In genomic region chr9:22999181-22999580, GRCm38 (mm10) we compare ENCODE assay signal across 25 mouse cellular contexts.
DNase-seq lines count a peak whose midpoint lies in the region; ATAC-seq lines count a peak whose summit lies in the region.
"Had no signal": no experiment of that assay in that cellular context is flagged by ENCODE, and none has a peak within 500 bp of the region (broad histone marks: within the 10 kb centered on the region; RNA-seq: fewer than 3 reads in every experiment).

No protein-coding gene starts in this region.

- no peak overlapping the region for H3K9ac ChIP-seq in hindbrain, embryonic 13.5 days
- H3K9ac ChIP-seq: embryonic facial prominence, embryonic 15.5 days; forebrain, embryonic 12.5 days; forebrain, embryonic 15.5 days; hindbrain, embryonic 12.5 days; intestine, embryonic 15.5 days had no signal

- ATAC-seq in cerebellum, adult (ENCODE audit: insufficient number of reproducible peaks, low FRiP score, low TSS enrichment), result no peak
- ATAC-seq in hindbrain, embryonic 13.5 days (ENCODE audit: low FRiP score), result no peak
- ATAC-seq: activated CD4-positive, CD25-positive, alpha-beta regulatory T cell, adult 4 months; CD4-positive, CD25-positive, alpha-beta regulatory T cell, adult 4 months; hindbrain, embryonic 16.5 days; intestine, embryonic 15.5 days had no signal

- H3K4me2 ChIP-seq in hindbrain, embryonic 13.5 days, result no peak overlapping the region
- H3K4me2 ChIP-seq: embryonic facial prominence, embryonic 15.5 days; forebrain, embryonic 12.5 days; forebrain, embryonic 15.5 days; heart, embryonic 11.5 days; hindbrain, embryonic 12.5 days; intestine, embryonic 15.5 days had no signal

- no peak overlapping the region for H3K27ac ChIP-seq in heart, embryonic 10.5 days
- H3K27ac ChIP-seq in hindbrain, embryonic 13.5 days, result no peak overlapping the region
- H3K27ac ChIP-seq: embryonic facial prominence, embryonic 15.5 days; forebrain, embryonic 12.5 days; heart, adult 2 months; hindbrain, embryonic 12.5 days; intestine, embryonic 15.5 days had no signal

- H3K9me3 ChIP-seq in heart, embryonic 10.5 days, result no peaks in the 10 kb centered on the region
- H3K9me3 ChIP-seq in hindbrain, embryonic 13.5 days, result no peaks in the 10 kb centered on the region
- H3K9me3 ChIP-seq: embryonic facial prominence, embryonic 15.5 days; forebrain, embryonic 15.5 days; hindbrain, embryonic 12.5 days; intestine, embryonic 15.5 days had no signal

- no peaks in the 10 kb centered on the region for H3K27me3 ChIP-seq in heart, embryonic 10.5 days (ENCODE audit: insufficient read depth, poor library complexity, severe bottlenecking)
- H3K27me3 ChIP-seq in hindbrain, embryonic 13.5 days, result 0 out of 2 replicates have a peak, but pooled peaks cover 3% of the 10 kb centered on the region
- H3K27me3 ChIP-seq: forebrain, embryonic 15.5 days; hindbrain, embryonic 12.5 days; intestine, embryonic 15.5 days had no signal

- no peaks in the 10 kb centered on the region for H3K4me1 ChIP-seq in heart, embryonic 10.5 days
- peaks cover 7% of the 10 kb centered on the region for H3K4me1 ChIP-seq in hindbrain, embryonic 13.5 days (replicated peaks)
- H3K4me1 ChIP-seq: embryonic facial prominence, embryonic 15.5 days had no signal

- H3K4me3 ChIP-seq in heart, embryonic 10.5 days, result no peak overlapping the region
- no peak overlapping the region for H3K4me3 ChIP-seq in hindbrain, embryonic 13.5 days
- H3K4me3 ChIP-seq: embryonic facial prominence, embryonic 15.5 days; forebrain, embryonic 12.5 days; forebrain, embryonic 15.5 days; heart, adult 2 months; hindbrain, embryonic 12.5 days; intestine, embryonic 15.5 days had no signal

- peak; percentile 19 to 48 for DNase-seq in cerebellum, postnatal 25 days
- peak; percentile 72 for DNase-seq in heart, adult 11 months
- no peak for DNase-seq in heart, embryonic 10.5 days (ENCODE audit: low spot score)
- DNase-seq in lung, postnatal 36 days, result peak; percentile 3
- DNase-seq in lung, adult 18-20 months, result no peak
- DNase-seq in fibroblast of lung, adult 2 months (ENCODE audit: low read depth), result peak; percentile 87
- DNase-seq: adrenal gland, postnatal 10 days; adrenal gland, postnatal 36 days; cerebellum, adult 11 months; cerebellum, adult 9-10 months; embryo, embryonic 11 days; gastrocnemius, postnatal 25 days; heart, adult 2 months; kidney, adult 11 months had no signal

- no peaks in the 10 kb centered on the region for H3K36me3 ChIP-seq in heart, embryonic 10.5 days
- H3K36me3 ChIP-seq in hindbrain, embryonic 13.5 days, result no peaks in the 10 kb centered on the region
- H3K36me3 ChIP-seq: embryonic facial prominence, embryonic 15.5 days; forebrain, embryonic 12.5 days; forebrain, embryonic 15.5 days; hindbrain, embryonic 12.5 days; intestine, embryonic 15.5 days had no signal

- WGBS in heart, embryonic 10.5 days, result 70% methylated on average over 4 of the region's 4 CpGs
- WGBS in hindbrain, embryonic 13.5 days, result 87% methylated on average over 4 of the region's 4 CpGs

Comparison
In these comparisons a context has a peak if more than half of its experiments do, and no peak if none do; other contexts are left out.
1. DNase-seq: peak in cerebellum, postnatal 25 days (2 of 2), heart, adult 11 months (single experiment), lung, postnatal 36 days (single experiment) and fibroblast of lung, adult 2 months (single experiment); none in heart, embryonic 10.5 days (single experiment) and lung, adult 18-20 months (0 of 2).